Mouse (Mus musculus) limb, embryonic 15.5 days (tissue): ENCODE measurements around the gene Poc1a. TPM values are rescaled to one million over a fixed set of nuclear protein-coding genes. Genes with fewer than 3 reads are reported as not detected.

Experiments used
- ATAC-seq: fragments of 200-750 bp; cut with Nextera tagmentation; 2 replicates; pipeline ENCODE4 v1.8.0; 2017; ENCODE audit warnings: low read depth, moderate TSS enrichment; ENCODE audit not compliant: insufficient number of reproducible peaks, low FRiP score, low TSS enrichment
- H3K27ac ChIP-seq: fragments of 300-500 bp; sonication (generic); 2 replicates; pipeline ENCODE4 v1.5.1; 2015; ENCODE audit warnings: moderate library complexity, mild to moderate bottlenecking, inconsistent platforms
- H3K27me3 ChIP-seq: fragments of 300-500 bp; sonication (generic); 2 replicates; pipeline ENCODE4 v1.6.1; 2015; ENCODE audit warnings: inconsistent platforms
- H3K36me3 ChIP-seq: fragments of 300-500 bp; sonication (generic); 2 replicates; pipeline ENCODE4 v1.6.1; 2015; ENCODE audit warnings: inconsistent platforms
- H3K4me1 ChIP-seq: fragments of 300-500 bp; sonication (generic); 2 replicates; pipeline ENCODE4 v1.6.1; 2015; ENCODE audit warnings: inconsistent platforms
- H3K4me2 ChIP-seq: fragments of 300-500 bp; sonication (generic); 2 replicates; pipeline ENCODE4 v1.6.1; 2015; ENCODE audit warnings: mild to moderate bottlenecking, inconsistent platforms
- H3K4me3 ChIP-seq: fragments of 300-500 bp; sonication (generic); 2 replicates; pipeline ENCODE4 v1.5.1; 2015; ENCODE audit warnings: mild to moderate bottlenecking, inconsistent platforms
- H3K9ac ChIP-seq: fragments of 300-500 bp; sonication (generic); 2 replicates; pipeline ENCODE4 v1.6.1; 2015; ENCODE audit warnings: inconsistent platforms
- H3K9me3 ChIP-seq: fragments of 300-500 bp; sonication (generic); 2 replicates; pipeline ENCODE4 v1.6.1; 2016; ENCODE audit warnings: inconsistent platforms
- WGBS: fragments of 180-500 bp; shearing (Covaris S2); methylation state at CpG from one replicate; pipeline ENCODE4 v1.1.7; 2015; 5-methylcytosine and 5-hydroxymethylcytosine counted together
- polyA plus RNA-seq: library from polyadenylated mRNA; unstranded; fragments of >200 nt; fragmentation: Nextera tagmentation; extraction: Ambion mirVana; gene quantifications from 2 replicates; pipeline ENCODE4 v1.2.1, GENCODE M21; 2015

Poc1a gene
- polyA plus RNA-seq, 1 experiment from 2014 or later, result 21.3 TPM

DNA sequence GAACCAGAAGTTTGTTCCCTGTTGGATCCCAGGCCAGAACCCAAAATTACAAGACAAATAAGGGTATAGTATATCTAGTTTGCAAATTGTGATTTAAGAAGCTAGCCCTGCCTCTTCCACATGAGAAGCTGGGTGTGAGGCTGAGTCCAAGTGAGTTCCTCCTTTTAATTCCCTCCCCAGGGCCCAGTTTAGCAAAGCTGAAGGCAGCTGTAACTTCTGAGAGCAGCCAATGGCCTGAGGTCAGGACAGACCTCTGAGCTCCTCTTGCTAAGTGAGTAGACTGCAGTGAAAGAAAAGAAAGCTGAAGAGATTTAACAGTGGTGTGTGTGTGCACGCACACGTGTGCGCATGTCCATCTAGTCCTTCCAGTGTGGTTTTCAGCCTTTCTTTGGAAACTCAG lies 41.6 kb downstream of the Poc1a start:
- WGBS, result 65% methylated on average over 3 of the region's 3 CpGs

DNA sequence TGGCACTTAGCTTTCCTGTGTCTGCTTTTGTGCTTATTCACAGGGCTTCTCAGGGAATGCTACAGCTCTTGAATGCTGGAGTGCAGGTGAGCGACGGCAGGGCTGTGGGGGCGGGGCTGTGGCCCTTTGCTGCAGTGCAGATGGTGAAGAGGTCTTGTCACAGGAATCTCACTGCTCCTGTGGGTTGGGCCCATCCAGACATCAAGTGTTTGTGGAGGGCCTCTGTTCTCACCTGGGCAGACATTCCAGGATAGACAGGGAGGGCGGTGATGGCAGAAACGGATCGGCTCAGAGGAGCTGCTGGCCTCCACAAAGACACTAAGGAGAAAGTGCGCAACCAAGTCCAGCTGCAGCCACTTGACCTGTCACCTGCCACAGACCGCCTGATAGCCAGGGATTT lies 45.4 kb downstream of the Poc1a start:
- H3K9me3 ChIP-seq, result no peaks in the 10 kb centered on the region
- H3K4me2 ChIP-seq, result no peak overlapping the region
- H3K27ac ChIP-seq, result no peak overlapping the region
- H3K4me3 ChIP-seq, result no peak overlapping the region
- no peaks in the 10 kb centered on the region for H3K27me3 ChIP-seq
- no peak overlapping the region for H3K9ac ChIP-seq
- H3K4me1 ChIP-seq, result peaks cover 52% of the 10 kb centered on the region
- 61% methylated on average over 8 of the region's 8 CpGs for whole genome bisulfite sequencing
- no peaks in the 10 kb centered on the region; the same call in 1 of the 2 replicates for H3K36me3 ChIP-seq
- no peak for ATAC-seq

More for the DNA sequence above, 41.6 kb downstream of the Poc1a start:
- H3K27ac ChIP-seq, result peak overlapping the region; percentile 67
- H3K9me3 ChIP-seq, result no peaks in the 10 kb centered on the region
- H3K4me1 ChIP-seq, result peaks cover 49% of the 10 kb centered on the region
- H3K9ac ChIP-seq, result no peak overlapping the region
- H3K36me3 ChIP-seq, result no peaks in the 10 kb centered on the region; the same call in 1 of the 2 replicates
- H3K27me3 ChIP-seq, result no peaks in the 10 kb centered on the region
- no peak overlapping the region for H3K4me2 ChIP-seq
- 0 out of 2 replicates have a peak, but pooled peaks have one; percentile 3 for ATAC-seq
- H3K4me3 ChIP-seq, result no peak overlapping the region

DNA sequence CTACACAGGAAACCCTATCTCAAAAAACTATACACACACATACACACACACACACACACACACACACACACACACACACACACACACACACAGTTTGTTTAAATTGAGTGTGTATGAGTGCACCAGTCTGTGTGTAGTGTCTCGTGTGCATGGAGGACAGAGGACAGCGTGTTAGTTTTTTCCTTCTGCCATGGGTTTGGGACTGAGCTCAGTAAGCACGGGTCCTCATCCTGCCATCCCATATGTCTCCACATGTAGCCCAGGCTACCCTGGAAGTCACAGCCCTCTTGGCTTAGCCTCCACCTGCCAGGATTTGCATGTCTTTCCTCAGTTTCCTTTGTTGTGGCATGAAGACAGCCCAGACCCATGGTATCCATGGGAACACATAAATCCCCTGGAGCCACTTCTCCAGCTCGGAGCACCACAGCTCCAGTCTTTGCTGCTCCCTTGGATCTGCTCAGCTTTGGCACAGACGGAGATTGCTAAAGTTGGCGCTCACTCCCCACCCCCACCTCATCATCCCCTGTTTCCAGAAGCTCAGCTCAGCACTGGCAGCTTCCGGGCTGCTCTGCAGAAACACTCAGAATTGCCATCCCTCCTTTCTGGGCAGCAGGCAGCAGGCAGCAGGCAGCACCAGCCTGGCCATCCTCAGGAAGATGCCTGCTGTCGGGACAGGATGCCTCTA lies 46.4 kb downstream of the Poc1a start:
- Histone ChIP-seq H3K27ac (no peak overlapping the region; the same call in 1 of the 2 replicates), H3K9me3 (no peaks in the 10 kb centered on the region), H3K36me3 (no peaks in the 10 kb centered on the region; the same call in 1 of the 2 replicates), H3K4me1 (peaks cover 52% of the 10 kb centered on the region), H3K27me3 (no peaks in the 10 kb centered on the region), H3K4me3 (no peak overlapping the region), H3K9ac (no peak overlapping the region), H3K4me2 (no peak overlapping the region)
- no peak; the same call in 1 of the 2 replicates for ATAC-seq
- WGBS, result 77% methylated on average over 8 of the region's 8 CpGs

DNA sequence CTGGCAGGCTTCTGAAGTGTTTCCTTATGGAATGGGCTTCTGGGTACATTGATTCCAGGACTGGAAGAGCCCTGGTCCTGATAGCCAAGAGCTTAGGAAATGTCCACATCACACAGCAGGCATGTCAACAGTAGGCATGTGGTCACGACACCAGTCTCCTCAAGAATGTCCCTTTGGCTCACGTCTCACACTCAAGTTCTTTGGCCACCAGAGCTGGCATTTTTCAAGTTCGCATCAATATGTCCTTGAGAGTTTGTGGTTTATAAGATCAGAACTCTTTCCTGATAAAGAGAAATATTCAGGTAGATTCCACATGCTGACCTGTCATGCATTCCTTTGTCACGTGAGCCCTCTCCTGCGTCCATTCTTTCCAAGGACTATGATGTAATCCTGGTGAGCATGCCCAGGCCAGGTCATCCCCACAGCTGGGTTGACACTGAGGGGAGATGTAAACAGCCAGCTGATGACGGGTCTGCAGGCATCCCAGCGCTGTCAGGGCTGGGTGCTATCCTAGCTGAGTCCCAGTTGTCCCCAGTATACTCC lies 47.3 kb downstream of the Poc1a start:
- Histone ChIP-seq H3K9me3 (no peaks in the 10 kb centered on the region), H3K4me2 (no peak overlapping the region), H3K4me3 (no peak overlapping the region), H3K27me3 (no peaks in the 10 kb centered on the region), H3K4me1 (peaks cover 44% of the 10 kb centered on the region), H3K36me3 (no peaks in the 10 kb centered on the region; the same call in 1 of the 2 replicates), H3K27ac (peak overlapping the region; percentile 76), H3K9ac (no peak overlapping the region)
- 77% methylated on average over 7 of the region's 7 CpGs for WGBS
- 0 out of 2 replicates have a peak, but pooled peaks have one; percentile 17 for ATAC-seq

DNA sequence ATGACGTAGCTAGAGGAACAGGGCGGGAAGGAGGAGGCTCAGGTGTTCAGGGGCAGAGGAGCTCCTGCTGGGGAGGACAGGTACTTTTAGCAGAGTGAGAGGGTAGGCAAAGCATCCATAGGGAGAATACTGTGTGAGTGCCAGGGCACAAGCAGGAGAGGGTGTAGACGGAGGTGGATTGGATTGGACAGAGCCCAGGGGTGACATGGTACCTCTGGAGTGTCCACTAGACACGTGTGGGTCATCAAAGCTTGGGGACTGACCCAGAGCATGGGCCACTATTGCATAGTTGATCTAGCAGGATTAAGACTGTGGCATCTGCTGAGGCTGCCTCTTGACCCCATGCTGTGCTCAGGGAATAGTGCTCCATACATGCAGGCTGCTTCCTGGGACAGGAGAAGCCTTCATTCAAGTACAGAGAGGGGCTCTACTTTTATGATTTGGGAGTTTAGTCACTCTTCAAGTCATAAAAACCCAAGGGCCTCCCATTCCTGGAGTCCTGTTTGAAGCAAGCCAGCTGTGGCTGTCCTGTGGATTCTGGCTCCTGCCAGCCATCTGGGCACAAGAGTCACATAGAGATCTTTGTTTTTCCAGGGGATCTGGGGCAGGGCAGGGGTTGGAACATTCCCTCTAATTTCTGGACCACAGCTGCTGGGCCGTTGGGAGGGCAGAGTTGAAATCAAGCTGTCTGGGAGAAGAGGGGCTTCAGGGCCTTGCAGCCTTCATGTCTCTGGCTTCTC lies 48.1 kb downstream of the Poc1a start:
- ATAC-seq, result peak; percentile 9; the same call in 1 of the 2 replicates
- Histone ChIP-seq H3K9me3 (no peaks in the 10 kb centered on the region), H3K27me3 (no peaks in the 10 kb centered on the region), H3K4me2 (no peak overlapping the region), H3K4me3 (no peak overlapping the region), H3K9ac (no peak overlapping the region), H3K36me3 (no peaks in the 10 kb centered on the region; the same call in 1 of the 2 replicates), H3K4me1 (peaks cover 40% of the 10 kb centered on the region), H3K27ac (peak overlapping the region; percentile 76)
- 52% methylated on average over 5 of the region's 5 CpGs for WGBS

DNA sequence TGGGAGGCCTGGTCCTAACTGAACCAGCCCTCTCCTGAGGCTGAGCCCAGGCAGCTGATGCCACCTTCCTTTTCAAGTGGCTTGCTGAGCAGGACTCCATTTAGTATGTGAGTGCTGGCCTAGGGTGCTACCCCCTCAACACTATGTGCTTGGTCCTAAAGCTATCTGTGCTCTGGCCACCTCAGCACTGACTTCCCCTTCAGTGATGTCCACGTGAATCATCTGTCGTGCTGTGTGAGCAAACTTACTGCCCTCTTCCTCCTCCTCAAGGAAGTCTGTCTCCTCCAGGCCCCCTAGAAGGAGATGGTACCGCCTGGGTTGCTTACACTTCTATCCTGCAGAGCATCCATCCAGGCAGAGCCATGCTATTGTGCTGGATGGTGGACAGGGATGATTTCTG lies 51.9 kb downstream of the Poc1a start:
- Histone ChIP-seq H3K4me2 (no peak overlapping the region), H3K27ac (no peak overlapping the region), H3K4me3 (no peak overlapping the region), H3K36me3 (no peaks in the 10 kb centered on the region), H3K9ac (no peak overlapping the region), H3K9me3 (no peaks in the 10 kb centered on the region), H3K27me3 (no peaks in the 10 kb centered on the region), H3K4me1 (peaks cover 49% of the 10 kb centered on the region)
- 75% methylated on average over 3 of the region's 3 CpGs for WGBS
- no peak for ATAC-seq

DNA sequence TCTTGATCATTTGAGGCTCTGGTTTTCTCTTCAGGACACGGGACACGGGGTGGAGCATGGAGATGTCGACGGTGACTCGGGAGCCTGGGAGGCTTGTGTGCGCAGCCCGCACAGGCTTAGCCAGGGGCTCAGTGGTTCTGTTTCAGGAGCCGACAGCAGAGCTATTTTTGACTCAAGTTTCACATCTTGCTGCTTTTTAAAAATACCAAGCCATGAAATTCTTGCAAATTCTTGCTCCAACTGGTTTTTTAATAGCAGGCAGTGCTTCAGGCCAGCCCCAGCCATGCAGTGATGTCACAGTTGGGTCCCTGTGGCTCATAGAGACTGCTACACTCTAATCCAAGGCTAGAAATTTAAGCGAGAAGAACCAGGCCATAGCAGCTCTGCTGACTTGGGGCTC lies 56.8 kb downstream of the Poc1a start:
- no peaks in the 10 kb centered on the region for H3K27me3 ChIP-seq
- no peak overlapping the region for H3K4me2 ChIP-seq
- no peak overlapping the region for H3K4me3 ChIP-seq
- no peak overlapping the region for H3K9ac ChIP-seq
- peak overlapping the region; percentile 93 for H3K27ac ChIP-seq
- H3K4me1 ChIP-seq, result peaks cover 66% of the 10 kb centered on the region
- ATAC-seq, result peak; percentile 52; the same call in 1 of the 2 replicates
- 18% methylated on average over 9 of the region's 9 CpGs for WGBS
- H3K9me3 ChIP-seq, result no peaks in the 10 kb centered on the region
- H3K36me3 ChIP-seq, result no peaks in the 10 kb centered on the region

DNA sequence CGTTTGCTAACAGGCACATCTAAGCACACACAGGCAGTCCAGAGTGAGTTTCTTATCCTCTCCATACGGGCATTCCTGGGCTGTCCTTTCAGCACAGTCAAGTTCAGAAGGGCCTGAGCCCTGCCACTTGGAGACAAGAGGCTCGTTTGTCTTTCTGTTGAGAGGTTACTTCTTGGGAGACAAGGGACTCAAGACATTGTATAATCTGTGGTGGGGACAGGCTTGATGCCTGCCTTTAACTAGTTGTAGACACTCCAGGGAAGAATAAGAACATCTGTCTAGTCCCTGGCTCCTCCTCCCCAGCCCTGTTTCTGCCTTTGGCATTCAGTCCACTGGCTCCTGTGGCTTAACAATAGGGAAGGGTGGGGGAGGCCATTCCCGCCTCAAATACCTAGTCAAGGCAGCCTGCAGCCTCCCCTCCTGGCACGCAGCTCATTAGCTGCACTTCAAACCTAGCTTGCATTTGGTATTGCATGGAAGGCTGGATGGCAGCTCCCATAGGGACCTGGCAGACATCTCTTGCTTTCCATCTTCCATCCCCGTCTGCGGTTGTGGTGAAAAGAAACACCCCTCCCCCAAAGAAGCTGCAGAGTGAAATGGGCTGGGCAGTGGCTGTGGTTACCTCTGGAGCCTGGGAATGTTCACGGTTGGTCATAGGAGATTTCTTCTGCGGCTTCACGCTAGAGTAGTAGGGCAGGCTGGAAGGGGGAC lies 57.8 kb downstream of the Poc1a start:
- no peaks in the 10 kb centered on the region for H3K9me3 ChIP-seq
- H3K4me1 ChIP-seq, result peaks cover 69% of the 10 kb centered on the region
- no peaks in the 10 kb centered on the region for H3K36me3 ChIP-seq
- H3K9ac ChIP-seq, result no peak overlapping the region
- no peaks in the 10 kb centered on the region for H3K27me3 ChIP-seq
- no peak overlapping the region for H3K4me3 ChIP-seq
- 14% methylated on average over 10 of the region's 10 CpGs for WGBS
- peak; percentile 31; the same call in 1 of the 2 replicates for ATAC-seq
- no peak overlapping the region for H3K4me2 ChIP-seq
- H3K27ac ChIP-seq, result peak overlapping the region; percentile 93

DNA sequence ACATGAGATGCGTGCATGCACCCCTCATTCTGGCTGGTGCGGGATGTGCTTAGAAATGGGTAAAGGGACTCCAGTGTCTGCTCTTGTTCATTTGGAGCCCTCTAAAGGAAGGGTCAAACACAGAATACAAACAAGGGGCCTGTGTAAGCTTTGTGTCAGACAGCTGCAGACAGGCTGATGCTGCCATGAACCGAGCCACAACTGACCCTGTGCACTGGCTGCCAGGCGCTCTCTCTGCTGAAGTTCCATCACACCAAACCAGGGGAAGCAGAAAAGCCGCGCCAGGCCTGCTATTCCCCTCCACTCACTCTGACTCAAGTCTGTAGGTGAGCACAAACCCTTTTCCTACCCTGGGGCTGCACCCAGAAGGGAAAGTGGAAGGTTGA lies 58.3 kb downstream of the Poc1a start:
- H3K4me1 ChIP-seq, result peaks cover 72% of the 10 kb centered on the region
- no peaks in the 10 kb centered on the region for H3K9me3 ChIP-seq
- no peak overlapping the region for H3K9ac ChIP-seq
- H3K27ac ChIP-seq, result peak overlapping the region; percentile 93
- WGBS, result 55% methylated on average over 6 of the region's 6 CpGs
- H3K36me3 ChIP-seq, result no peaks in the 10 kb centered on the region
- no peak overlapping the region for H3K4me2 ChIP-seq
- ATAC-seq, result 0 out of 2 replicates have a peak, but pooled peaks have one; percentile 1
- H3K4me3 ChIP-seq, result no peak overlapping the region
- H3K27me3 ChIP-seq, result no peaks in the 10 kb centered on the region

DNA sequence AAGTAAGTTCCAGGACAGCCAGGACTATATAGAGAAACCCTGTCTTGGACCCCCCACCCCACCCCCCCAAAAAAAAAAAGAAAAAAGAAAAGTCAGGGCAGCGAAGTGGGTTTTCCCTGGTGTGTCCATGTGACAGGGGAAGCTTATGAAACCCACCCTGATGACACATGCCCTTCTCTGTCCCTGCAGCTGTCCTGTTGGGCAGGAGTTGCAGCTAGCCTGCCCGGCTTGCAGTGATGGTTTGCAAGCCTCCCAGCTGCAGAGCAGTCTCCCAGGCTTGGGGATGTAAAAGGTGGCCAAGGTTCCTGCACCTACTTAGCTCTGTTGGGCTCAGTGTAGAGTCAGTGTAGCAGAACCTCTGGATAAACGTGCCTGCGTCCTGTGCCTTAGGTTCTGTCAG lies 58.9 kb downstream of the Poc1a start:
- H3K4me1 ChIP-seq, result peaks cover 78% of the 10 kb centered on the region
- WGBS, result 58% methylated on average over 4 of the region's 4 CpGs
- ATAC-seq, result no peak

DNA sequence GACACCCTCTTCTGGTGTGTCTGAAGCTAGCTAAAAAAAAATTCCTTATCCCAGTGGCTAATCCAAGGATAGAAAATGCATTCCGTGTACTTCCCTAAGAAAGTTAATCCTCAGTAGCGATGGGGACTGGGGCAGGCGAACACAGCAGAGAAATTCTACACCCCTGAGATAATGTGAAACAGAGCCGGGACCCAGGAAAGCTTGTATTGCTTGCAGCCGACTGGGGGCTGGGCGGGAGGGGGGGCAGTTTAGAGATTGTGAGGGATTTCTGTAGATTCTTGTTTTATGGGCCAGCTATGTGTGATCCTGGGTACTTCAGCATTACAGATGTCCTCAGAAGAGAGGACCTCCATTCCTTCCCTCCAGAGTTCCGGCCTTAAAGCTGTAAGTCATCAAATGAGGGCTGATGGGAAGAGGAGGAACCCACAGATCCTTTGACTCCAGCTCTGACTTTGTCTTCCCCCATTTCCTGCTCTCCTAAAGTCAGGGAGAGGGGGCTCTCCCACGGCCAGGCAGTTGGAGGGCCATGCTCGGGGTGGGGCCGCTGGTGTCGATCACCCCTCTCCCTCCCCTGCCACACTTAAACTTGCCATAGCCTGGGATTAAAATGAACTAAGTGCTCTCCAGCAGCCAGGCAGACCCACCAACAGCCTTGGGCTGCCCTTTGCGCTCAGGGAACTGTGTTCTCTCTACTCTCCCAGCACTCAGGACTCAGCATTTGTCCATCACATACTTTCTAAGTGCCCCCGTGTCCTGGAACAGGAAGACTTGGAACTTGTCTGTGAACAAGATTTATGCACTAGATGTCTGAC lies 59.8 kb downstream of the Poc1a start:
- no peaks in the 10 kb centered on the region for H3K36me3 ChIP-seq
- no peak overlapping the region for H3K9ac ChIP-seq
- no peak for ATAC-seq
- H3K27me3 ChIP-seq, result no peaks in the 10 kb centered on the region
- H3K9me3 ChIP-seq, result no peaks in the 10 kb centered on the region
- 18% methylated on average over 13 of the region's 13 CpGs for WGBS
- no peak overlapping the region for H3K4me2 ChIP-seq
- peaks cover 88% of the 10 kb centered on the region for H3K4me1 ChIP-seq
- no peak overlapping the region for H3K4me3 ChIP-seq
- H3K27ac ChIP-seq, result peak overlapping the region; percentile 93

More for the DNA sequence above, 58.9 kb downstream of the Poc1a start:
- Histone ChIP-seq H3K27me3 (no peaks in the 10 kb centered on the region), H3K9ac (no peak overlapping the region), H3K9me3 (no peaks in the 10 kb centered on the region), H3K27ac (peak overlapping the region; percentile 93), H3K4me2 (no peak overlapping the region), H3K36me3 (no peaks in the 10 kb centered on the region), H3K4me3 (no peak overlapping the region)
